In genomic region chr11:84871548-84872069, GRCm38 (mm10) we compare ENCODE assay signal across 9 mouse cellular contexts. TPM values are rescaled to one million over a fixed set of nuclear protein-coding genes. Genes with fewer than 3 reads are reported as not detected.
DNase-seq lines count a peak whose midpoint lies in the region; ATAC-seq and TF ChIP-seq lines count a peak whose summit lies in the region.
"Had no signal": no experiment of that assay in that cellular context is flagged by ENCODE, and none has a peak within 500 bp of the region (broad histone marks: within the 10 kb centered on the region; RNA-seq: fewer than 3 reads in every experiment).

No protein-coding gene starts in this region.

- H3K9me3 ChIP-seq in lung, embryonic 14.5 days (ENCODE audit: low read depth, low read length) = no peaks in the 10 kb centered on the region
- H3K9me3 ChIP-seq in embryonic facial prominence, embryonic 14.5 days (ENCODE audit: control insufficient read depth, low read length) = no peaks in the 10 kb centered on the region
- H3K9me3 ChIP-seq in intestine, postnatal 0 days (ENCODE audit: control insufficient read depth) = no peaks in the 10 kb centered on the region
- H3K9me3 ChIP-seq in neural tube, embryonic 14.5 days (ENCODE audit: control insufficient read depth, low read length) = no peaks in the 10 kb centered on the region

- H3K36me3 ChIP-seq in lung, embryonic 14.5 days (ENCODE audit: insufficient read depth) = peaks cover 6% of the 10 kb centered on the region; the same call in 1 of the 2 replicates
- H3K36me3 ChIP-seq in embryonic facial prominence, embryonic 14.5 days (ENCODE audit: control insufficient read depth, insufficient read depth, low read length) = peaks cover 6% of the 10 kb centered on the region; the same call in 1 of the 2 replicates
- no peaks in the 10 kb centered on the region for H3K36me3 ChIP-seq in intestine, postnatal 0 days (ENCODE audit: control insufficient read depth, insufficient read depth)
- no peaks in the 10 kb centered on the region for H3K36me3 ChIP-seq in neural tube, embryonic 14.5 days (ENCODE audit: control insufficient read depth, insufficient read depth, low read length)

- ATAC-seq in lung, embryonic 14.5 days (ENCODE audit: insufficient read depth) = no peak
- ATAC-seq in embryonic facial prominence, embryonic 14.5 days (ENCODE audit: low read depth) = no peak
- ATAC-seq in intestine, postnatal 0 days = no peak
- ATAC-seq in neural tube, embryonic 14.5 days (ENCODE audit: low read depth) = no peak

- no peak for TF ChIP-seq CTCF in lung, embryonic 14.5 days (IDR thresholded peaks at IDR 0.05; ENCODE audit: low read depth)
- TF ChIP-seq CTCF in intestine, postnatal 0 days (IDR thresholded peaks at IDR 0.05; ENCODE audit: low read depth) = no peak

- H3K4me3 ChIP-seq in lung, embryonic 14.5 days (ENCODE audit: low read depth, low read length) = peak overlapping the region; percentile 92
- H3K4me3 ChIP-seq in embryonic facial prominence, embryonic 14.5 days (ENCODE audit: low read depth, low read length) = peak overlapping the region; percentile 84
- peak overlapping the region; percentile 68 for H3K4me3 ChIP-seq in intestine, postnatal 0 days (ENCODE audit: low read depth, low read length)
- peak overlapping the region; percentile 90 for H3K4me3 ChIP-seq in neural tube, embryonic 14.5 days (ENCODE audit: low read depth, low read length)

- DNase-seq in lung, embryonic 14.5 days = no peak
- no peak for DNase-seq in lung, adult 18-20 months
- no peak for DNase-seq in embryonic facial prominence, embryonic 14.5 days (ENCODE audit: low spot score)
- DNase-seq in urinary bladder, postnatal 10 days (ENCODE audit: low spot score) = no peak
- no peak for DNase-seq in adrenal gland, adult 18-20 months (ENCODE audit: low spot score in 2 of 2)
- no peak for DNase-seq in gastrocnemius, postnatal 10 days
- DNase-seq: adrenal gland, adult 2 months had no signal

- H3K4me2 ChIP-seq in lung, embryonic 14.5 days = peak overlapping the region; percentile 82
- H3K4me2 ChIP-seq in embryonic facial prominence, embryonic 14.5 days (ENCODE audit: low read depth, low read length) = peak overlapping the region; percentile 67
- peak overlapping the region; percentile 72 for H3K4me2 ChIP-seq in intestine, postnatal 0 days (replicated peaks; ENCODE audit: low read depth)
- peak overlapping the region; percentile 84 for H3K4me2 ChIP-seq in neural tube, embryonic 14.5 days (ENCODE audit: low read depth, low read length)

- peak overlapping the region; percentile 98 for H3K27ac ChIP-seq in lung, embryonic 14.5 days (ENCODE audit: low read depth)
- peak overlapping the region; percentile 99 for H3K27ac ChIP-seq in embryonic facial prominence, embryonic 14.5 days (replicated peaks; ENCODE audit: low read depth, low read length)
- H3K27ac ChIP-seq in intestine, postnatal 0 days (ENCODE audit: low read depth, low read length) = peak overlapping the region; percentile 100
- H3K27ac ChIP-seq in neural tube, embryonic 14.5 days (ENCODE audit: low read depth, low read length) = peak overlapping the region; percentile 99

- peak overlapping the region; percentile 93 for H3K9ac ChIP-seq in lung, embryonic 14.5 days
- H3K9ac ChIP-seq in embryonic facial prominence, embryonic 14.5 days (ENCODE audit: low read depth, low read length) = peak overlapping the region; percentile 95
- H3K9ac ChIP-seq in intestine, postnatal 0 days (ENCODE audit: low read depth, low read length) = peak overlapping the region; percentile 87; the same call in 1 of the 2 replicates
- H3K9ac ChIP-seq in neural tube, embryonic 14.5 days (replicated peaks; ENCODE audit: low read depth, low read length) = peak overlapping the region; percentile 92

- H3K4me1 ChIP-seq in lung, embryonic 14.5 days (ENCODE audit: insufficient read depth) = no peaks in the 10 kb centered on the region
- H3K4me1 ChIP-seq in embryonic facial prominence, embryonic 14.5 days (ENCODE audit: control insufficient read depth, insufficient read depth, low read length) = peaks cover 11% of the 10 kb centered on the region
- no peaks in the 10 kb centered on the region for H3K4me1 ChIP-seq in intestine, postnatal 0 days (replicated peaks; ENCODE audit: control insufficient read depth, insufficient read depth, low read length)
- peaks cover 17% of the 10 kb centered on the region for H3K4me1 ChIP-seq in neural tube, embryonic 14.5 days (ENCODE audit: control insufficient read depth, insufficient read depth, low read length)

- H3K27me3 ChIP-seq in lung, embryonic 14.5 days (ENCODE audit: insufficient read depth, low read length) = no peaks in the 10 kb centered on the region
- no peaks in the 10 kb centered on the region for H3K27me3 ChIP-seq in embryonic facial prominence, embryonic 14.5 days (replicated peaks; ENCODE audit: control insufficient read depth, insufficient read depth, low read length)
- H3K27me3 ChIP-seq in intestine, postnatal 0 days (replicated peaks; ENCODE audit: control insufficient read depth, insufficient read depth, low read length) = no peaks in the 10 kb centered on the region
- no peaks in the 10 kb centered on the region for H3K27me3 ChIP-seq in neural tube, embryonic 14.5 days (ENCODE audit: control insufficient read depth, insufficient read depth, low read length)

- 72% methylated on average over 4 of the region's 4 CpGs for WGBS in lung, embryonic 14.5 days
- WGBS in embryonic facial prominence, embryonic 14.5 days = 70% methylated on average over 4 of the region's 4 CpGs
- WGBS in intestine, postnatal 0 days = 46% methylated on average over 4 of the region's 4 CpGs
- WGBS in neural tube, embryonic 14.5 days = 71% methylated on average over 4 of the region's 4 CpGs

RNA-seq across cellular contexts. Expression of gene Ggnbp2, which starts 1.0 kb away (rescaled TPM):
- 63.7 and 64.2 TPM in 2 replicates for polyA plus RNA-seq in lung, embryonic 14.5 days (2014; fragmentation: Nextera tagmentation; extraction: Ambion mirVana)
- polyA plus RNA-seq in embryonic facial prominence, embryonic 14.5 days (2014; fragmentation: Nextera tagmentation; extraction: Ambion mirVana) = 62.4 and 67.0 TPM in 2 replicates
- polyA plus RNA-seq in intestine, postnatal 0 days (2015; fragmentation: Nextera tagmentation; extraction: Ambion mirVana) = 75.0 and 89.9 TPM in 2 replicates
- 74.7 and 85.7 TPM in 2 replicates for polyA plus RNA-seq in neural tube, embryonic 14.5 days (2014; fragmentation: Nextera tagmentation; extraction: Ambion mirVana)
- 10 to 100 TPM; 75.4 to 83.9 TPM for total RNA-seq in adrenal gland, adult 18-20 months (2021)
- 10 to 100 TPM; 40.6 to 52.8 TPM for total RNA-seq in gastrocnemius, postnatal 10 days (2021)

RNA-seq across cellular contexts. Expression of gene Myo19, which starts 8.3 kb away (rescaled TPM):
- 11.7 and 12.6 TPM in 2 replicates for polyA plus RNA-seq in lung, embryonic 14.5 days (2014; fragmentation: Nextera tagmentation; extraction: Ambion mirVana)
- polyA plus RNA-seq in embryonic facial prominence, embryonic 14.5 days (2014; fragmentation: Nextera tagmentation; extraction: Ambion mirVana) = 10.9 and 11.9 TPM in 2 replicates
- 3.6 and 3.9 TPM in 2 replicates for polyA plus RNA-seq in intestine, postnatal 0 days (2015; fragmentation: Nextera tagmentation; extraction: Ambion mirVana)
- polyA plus RNA-seq in neural tube, embryonic 14.5 days (2014; fragmentation: Nextera tagmentation; extraction: Ambion mirVana) = 6.4 and 6.9 TPM in 2 replicates
- 10 to 100 TPM in 1 of 2 experiments, 1 to 10 TPM in 1; 9.4 to 11.6 TPM for total RNA-seq in adrenal gland, adult 18-20 months (2021)
- total RNA-seq in gastrocnemius, postnatal 10 days (2021) = 1 to 10 TPM; 4.4 to 5.3 TPM

RNA-seq across cellular contexts. Expression of gene Pigw, which starts 8.5 kb away (rescaled TPM):
- 1.9 and 2.9 TPM in 2 replicates for polyA plus RNA-seq in lung, embryonic 14.5 days (2014; fragmentation: Nextera tagmentation; extraction: Ambion mirVana)
- 2.3 and 3.1 TPM in 2 replicates for polyA plus RNA-seq in embryonic facial prominence, embryonic 14.5 days (2014; fragmentation: Nextera tagmentation; extraction: Ambion mirVana)
- polyA plus RNA-seq in intestine, postnatal 0 days (2015; fragmentation: Nextera tagmentation; extraction: Ambion mirVana) = 1.3 and 1.5 TPM in 2 replicates
- 2.8 and 2.9 TPM in 2 replicates for polyA plus RNA-seq in neural tube, embryonic 14.5 days (2014; fragmentation: Nextera tagmentation; extraction: Ambion mirVana)
- total RNA-seq in adrenal gland, adult 18-20 months (2021) = 1 to 10 TPM; 7.7 to 7.9 TPM
- total RNA-seq in gastrocnemius, postnatal 10 days (2021) = 1 to 10 TPM; 6.3 to 7.7 TPM

RNA-seq across cellular contexts. Expression of gene Dhrs11, which starts 42.8 kb away (rescaled TPM):
- 11.1 and 11.4 TPM in 2 replicates for polyA plus RNA-seq in lung, embryonic 14.5 days (2014; fragmentation: Nextera tagmentation; extraction: Ambion mirVana)
- 13.7 and 15.7 TPM in 2 replicates for polyA plus RNA-seq in embryonic facial prominence, embryonic 14.5 days (2014; fragmentation: Nextera tagmentation; extraction: Ambion mirVana)
- polyA plus RNA-seq in intestine, postnatal 0 days (2015; fragmentation: Nextera tagmentation; extraction: Ambion mirVana) = 129 and 141 TPM in 2 replicates
- 7.9 and 9.9 TPM in 2 replicates for polyA plus RNA-seq in neural tube, embryonic 14.5 days (2014; fragmentation: Nextera tagmentation; extraction: Ambion mirVana)
- total RNA-seq in adrenal gland, adult 18-20 months (2021) = 10 to 100 TPM; 41.5 to 53.6 TPM
- total RNA-seq in gastrocnemius, postnatal 10 days (2021) = 10 to 100 TPM; 19.2 to 22.6 TPM

RNA-seq across cellular contexts. Expression of gene Znhit3, which starts 44.6 kb away (rescaled TPM):
- polyA plus RNA-seq in lung, embryonic 14.5 days (2014; fragmentation: Nextera tagmentation; extraction: Ambion mirVana) = 57.3 and 61.4 TPM in 2 replicates
- polyA plus RNA-seq in embryonic facial prominence, embryonic 14.5 days (2014; fragmentation: Nextera tagmentation; extraction: Ambion mirVana) = 46.5 and 52.2 TPM in 2 replicates
- polyA plus RNA-seq in intestine, postnatal 0 days (2015; fragmentation: Nextera tagmentation; extraction: Ambion mirVana) = 22.6 and 23.5 TPM in 2 replicates
- polyA plus RNA-seq in neural tube, embryonic 14.5 days (2014; fragmentation: Nextera tagmentation; extraction: Ambion mirVana) = 70.9 and 86.2 TPM in 2 replicates
- 1 to 10 TPM; 8.8 to 9.9 TPM for total RNA-seq in adrenal gland, adult 18-20 months (2021)
- 10 to 100 TPM in 1 of 2 experiments, 1 to 10 TPM in 1; 9.3 to 12.4 TPM for total RNA-seq in gastrocnemius, postnatal 10 days (2021)
